Mouse (Mus musculus): Measurements from ENCODE around the gene Gpr137c.

- TF ChIP-seq POLR2A (IDR thresholded peaks at IDR 0.05; ENCODE audit: control insufficient read depth, extremely low read depth, insufficient read depth, low read length, poor library complexity) (no peak), CTCF (IDR thresholded peaks at IDR 0.05; ENCODE audit: borderline replicate concordance, control insufficient read depth, extremely low read depth, insufficient read depth, low read length, poor library complexity) (no peak)
Measured at GRCm38 (mm10) chr14:45210683-45211082, 8.8 kb upstream of the Gpr137c start.

Data from thymus, adult 2 months (tissue).